Mouse (Mus musculus) forebrain, embryonic 12.5 days (tissue): ENCODE data around the gene Mtch2. TPM values are rescaled to one million over a fixed set of nuclear protein-coding genes. Genes with fewer than 3 reads are reported as not detected.
"Not testable (repeated sequence)": the region's sequence is repeated elsewhere in the genome, so short reads cannot be mapped to it uniquely, and the experiment has no call there.

ENCODE experiments used
- ATAC-seq: fragments of 200-750 bp; cut with Nextera tagmentation; 2 replicates; pipeline ENCODE4 v1.8.0; 2017; ENCODE audit warnings: moderate TSS enrichment; ENCODE audit not compliant: low FRiP score
- H3K27ac ChIP-seq: fragments of 300-500 bp; sonication (generic); 2 replicates; pipeline ENCODE4 v1.5.1; 2016; ENCODE audit warnings: mild to moderate bottlenecking
- H3K27me3 ChIP-seq: fragments of 300-500 bp; sonication (generic); 2 replicates; pipeline ENCODE4 v1.6.1; 2016; ENCODE audit warnings: mild to moderate bottlenecking
- H3K36me3 ChIP-seq: fragments of 300-500 bp; sonication (generic); replicated peaks from 2 replicates; pipeline ENCODE4 v1.6.1; 2016; ENCODE audit warnings: mild to moderate bottlenecking
- H3K4me1 ChIP-seq: fragments of 300-500 bp; sonication (generic); 2 replicates; pipeline ENCODE4 v1.6.1; 2016
- H3K4me2 ChIP-seq: fragments of 300-500 bp; sonication (generic); 2 replicates; pipeline ENCODE4 v1.6.1; 2016; ENCODE audit warnings: mild to moderate bottlenecking, moderate library complexity
- H3K4me3 ChIP-seq: fragments of 300-500 bp; sonication (generic); replicated peaks from 2 replicates; pipeline ENCODE4 v1.5.1; 2016; ENCODE audit warnings: mild to moderate bottlenecking
- H3K9ac ChIP-seq: fragments of 300-500 bp; sonication (generic); 2 replicates; pipeline ENCODE4 v1.6.1; 2016; ENCODE audit warnings: mild to moderate bottlenecking
- H3K9me3 ChIP-seq: fragments of 300-500 bp; sonication (generic); 2 replicates; pipeline ENCODE4 v1.6.1; 2016
- WGBS: fragments of 180-500 bp; shearing (Covaris S2); methylation state at CpG from one replicate; pipeline ENCODE4 v1.1.7; 2016; 5-methylcytosine and 5-hydroxymethylcytosine counted together
- polyA plus RNA-seq: library from polyadenylated mRNA; unstranded; fragments of >200 nt; fragmentation: Nextera tagmentation; extraction: Ambion mirVana; gene quantifications from 2 replicates; pipeline ENCODE4 v1.2.1, GENCODE M21; 2016

Gene Mtch2
- polyA plus RNA-seq, 1 experiment from 2014 or later, result 214 TPM

DNA sequence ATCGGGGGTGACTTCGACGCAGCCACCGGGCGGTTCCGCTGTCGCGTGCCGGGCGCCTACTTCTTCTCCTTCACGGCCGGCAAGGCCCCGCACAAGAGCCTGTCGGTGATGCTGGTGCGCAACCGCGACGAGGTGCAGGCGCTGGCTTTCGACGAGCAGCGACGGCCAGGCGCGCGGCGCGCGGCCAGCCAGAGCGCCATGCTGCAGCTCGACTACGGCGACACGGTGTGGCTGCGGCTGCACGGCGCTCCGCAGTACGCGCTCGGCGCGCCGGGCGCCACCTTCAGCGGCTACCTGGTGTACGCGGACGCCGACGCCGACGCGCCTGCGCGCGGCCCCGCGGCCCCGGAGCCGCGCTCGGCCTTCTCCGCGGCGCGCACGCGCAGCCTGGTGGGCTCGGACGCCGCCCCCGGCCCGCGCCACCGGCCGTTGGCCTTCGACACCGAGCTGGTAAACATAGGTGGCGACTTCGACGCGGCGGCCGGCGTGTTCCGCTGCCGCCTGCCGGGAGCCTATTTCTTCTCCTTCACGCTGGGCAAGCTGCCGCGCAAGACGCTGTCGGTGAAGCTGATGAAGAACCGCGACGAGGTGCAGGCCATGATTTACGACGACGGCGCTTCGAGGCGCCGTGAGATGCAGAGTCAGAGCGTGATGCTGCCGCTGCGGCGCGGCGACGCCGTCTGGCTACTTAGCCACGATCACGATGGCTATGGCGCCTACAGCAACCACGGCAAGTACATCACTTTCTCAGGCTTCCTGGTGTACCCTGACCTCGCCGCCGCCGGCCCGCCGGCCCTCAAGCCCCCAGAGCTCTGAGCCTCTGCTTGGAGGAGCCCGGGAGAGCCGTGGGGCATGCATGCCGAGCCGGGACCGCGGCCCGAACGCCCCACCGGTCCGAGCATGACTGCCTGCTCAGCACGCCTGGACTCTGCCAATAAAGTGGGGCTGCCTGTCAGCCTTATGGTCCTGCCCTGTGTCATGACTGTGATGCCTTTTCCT, 42.9 kb downstream of the Mtch2 start:
- WGBS, result 3% methylated on average over 133 of the region's 133 CpGs
- 0 out of 2 replicates have a peak overlapping the region, but pooled peaks have one; percentile 9 for H3K27ac ChIP-seq
- peaks cover 75% of the 10 kb centered on the region for H3K27me3 ChIP-seq
- H3K4me1 ChIP-seq, result peaks cover 34% of the 10 kb centered on the region
- H3K4me3 ChIP-seq, result peak overlapping the region; percentile 49
- H3K4me2 ChIP-seq, result peak overlapping the region; percentile 67
- peak; percentile 76 for ATAC-seq
- H3K9ac ChIP-seq, result peak overlapping the region; percentile 62
- no peaks in the 10 kb centered on the region for H3K9me3 ChIP-seq
- peaks cover 18% of the 10 kb centered on the region for H3K36me3 ChIP-seq

DNA sequence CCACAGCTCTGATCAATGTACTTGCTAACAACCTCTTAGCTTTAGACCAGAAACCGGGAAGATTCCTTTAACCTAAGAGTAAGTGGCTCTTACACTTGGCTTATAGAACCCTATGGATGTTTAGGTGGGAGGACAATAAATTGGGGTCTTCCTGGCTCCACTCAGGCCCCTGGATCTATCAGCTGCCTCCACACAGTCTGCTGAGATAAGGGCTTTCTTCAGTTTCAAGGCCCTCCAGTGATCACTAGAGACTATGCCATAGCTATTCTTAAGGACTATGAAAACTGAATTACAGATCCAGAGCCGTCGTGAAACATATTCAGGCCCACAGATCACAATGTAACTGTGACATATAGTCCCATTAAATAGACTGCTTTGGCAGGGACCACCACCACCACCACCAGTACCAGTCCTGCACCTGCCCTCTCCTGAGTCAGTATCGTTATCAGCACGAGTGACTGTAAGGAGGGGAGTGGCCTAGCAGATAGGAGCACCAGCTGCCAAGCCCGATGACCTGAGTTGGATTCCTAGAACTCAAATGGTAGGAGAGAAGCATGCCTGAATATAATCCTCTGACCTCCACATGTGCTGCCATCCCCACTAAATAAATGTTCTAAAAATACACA, 46.8 kb downstream of the Mtch2 start:
- Histone ChIP-seq H3K27ac (no peak overlapping the region), H3K9me3 (no peaks in the 10 kb centered on the region), H3K4me2 (no peak overlapping the region), H3K4me3 (no peak overlapping the region), H3K36me3 (peaks cover 55% of the 10 kb centered on the region), H3K9ac (no peak overlapping the region), H3K27me3 (peaks cover 35% of the 10 kb centered on the region), H3K4me1 (peaks cover 17% of the 10 kb centered on the region)
- no peak for ATAC-seq
- 91% methylated on average over 6 of the region's 6 CpGs for WGBS

- Histone ChIP-seq H3K27me3 (peaks cover 30% of the 10 kb centered on the region), H3K4me1 (peaks cover 14% of the 10 kb centered on the region), H3K36me3 (peaks cover 59% of the 10 kb centered on the region)
- 91% methylated on average over 3 of the region's 3 CpGs for WGBS
- H3K9ac ChIP-seq, H3K27ac ChIP-seq, H3K4me3 ChIP-seq, H3K9me3 ChIP-seq, H3K4me2 ChIP-seq, ATAC-seq: not testable (repeated sequence)
These were observed 47.3 kb downstream of the Mtch2 start for GRCm38 (mm10) chr2:90894299-90894677.

- H3K4me3 ChIP-seq, result peak overlapping the region; percentile 90
- H3K9me3 ChIP-seq, result no peaks in the 10 kb centered on the region
- no peaks in the 10 kb centered on the region for H3K27me3 ChIP-seq
- WGBS, result 88% methylated on average over 2 of the region's 2 CpGs
- H3K9ac ChIP-seq, result peak overlapping the region; percentile 90
- H3K36me3 ChIP-seq, result peaks cover 55% of the 10 kb centered on the region
- no peak for ATAC-seq
- peaks cover 33% of the 10 kb centered on the region for H3K4me1 ChIP-seq
- peak overlapping the region; percentile 72 for H3K4me2 ChIP-seq
- H3K27ac ChIP-seq, result no peak overlapping the region
These were observed 56.4 kb downstream of the Mtch2 start for GRCm38 (mm10) chr2:90903398-90903797.

GRCm38 (mm10) chr2:90904076-90904855, 57.3 kb downstream of the Mtch2 start, which contains the start of the genes Kbtbd4 and Ndufs3:
TSS of gene Kbtbd4 (plus strand) at chr2:90904740.
TSS of gene Ndufs3 (minus strand) at chr2:90904827.
- Histone ChIP-seq H3K9me3 (no peaks in the 10 kb centered on the region), H3K36me3 (peaks cover 55% of the 10 kb centered on the region), H3K4me3 (peak within 1 kb of the TSS; percentile 90), H3K4me1 (peaks cover 33% of the 10 kb centered on the region), H3K27me3 (no peaks in the 10 kb centered on the region), H3K9ac (peak within 1 kb of the TSS; percentile 90), H3K4me2 (peak within 1 kb of the TSS; percentile 72), H3K27ac (peak within 1 kb of the TSS; percentile 90)
- under 1% methylated on average over 43 of the region's 43 CpGs for WGBS
- peak; percentile 95 for ATAC-seq

- WGBS, result under 1% methylated on average over 21 of the region's 21 CpGs
- H3K4me1 ChIP-seq, result peaks cover 33% of the 10 kb centered on the region
- peak; percentile 84 for ATAC-seq
- H3K9me3 ChIP-seq, result no peaks in the 10 kb centered on the region
- no peaks in the 10 kb centered on the region for H3K27me3 ChIP-seq
- peak overlapping the region; percentile 90 for H3K9ac ChIP-seq
- H3K4me3 ChIP-seq, result peak overlapping the region; percentile 90
- H3K27ac ChIP-seq, result peak overlapping the region; percentile 90
- H3K4me2 ChIP-seq, result peak overlapping the region; percentile 72
- peaks cover 61% of the 10 kb centered on the region for H3K36me3 ChIP-seq
These were observed 57.9 kb downstream of the Mtch2 start for GRCm38 (mm10) chr2:90904856-90905224.

- no peaks in the 10 kb centered on the region for H3K27me3 ChIP-seq
- H3K9me3 ChIP-seq, result no peaks in the 10 kb centered on the region
- no peak overlapping the region for H3K27ac ChIP-seq
- no peak overlapping the region for H3K9ac ChIP-seq
- WGBS, result 97% methylated on average over 2 of the region's 2 CpGs
- no peak overlapping the region for H3K4me3 ChIP-seq
- ATAC-seq, result no peak
- H3K4me1 ChIP-seq, result peaks cover 33% of the 10 kb centered on the region
- peaks cover 63% of the 10 kb centered on the region for H3K36me3 ChIP-seq
- no peak overlapping the region for H3K4me2 ChIP-seq
These were observed 59.8 kb downstream of the Mtch2 start for GRCm38 (mm10) chr2:90906721-90907120.

GRCm38 (mm10) chr2:90910861-90911260, 63.9 kb downstream of the Mtch2 start:
- Histone ChIP-seq H3K4me2 (no peak overlapping the region), H3K4me1 (peaks cover 23% of the 10 kb centered on the region)

GRCm38 (mm10) chr2:90911668-90912067, 64.7 kb downstream of the Mtch2 start:
- no peak for ATAC-seq
- Histone ChIP-seq H3K27me3 (no peaks in the 10 kb centered on the region), H3K4me3 (no peak overlapping the region), H3K4me1 (peaks cover 25% of the 10 kb centered on the region), H3K9ac (no peak overlapping the region), H3K27ac (no peak overlapping the region), H3K4me2 (no peak overlapping the region), H3K9me3 (no peaks in the 10 kb centered on the region), H3K36me3 (peaks cover 71% of the 10 kb centered on the region)
- 88% methylated on average over 1 of the region's 1 CpGs for WGBS

More at GRCm38 (mm10) chr2:90910861-90911260, 63.9 kb downstream of the Mtch2 start:
- H3K9me3 ChIP-seq, result no peaks in the 10 kb centered on the region
- no peak for ATAC-seq
- no peak overlapping the region for H3K9ac ChIP-seq
- H3K27ac ChIP-seq, result no peak overlapping the region
- H3K27me3 ChIP-seq, result no peaks in the 10 kb centered on the region
- WGBS, result 82% methylated on average over 1 of the region's 1 CpGs
- H3K36me3 ChIP-seq, result peaks cover 77% of the 10 kb centered on the region
- H3K4me3 ChIP-seq, result no peak overlapping the region

DNA sequence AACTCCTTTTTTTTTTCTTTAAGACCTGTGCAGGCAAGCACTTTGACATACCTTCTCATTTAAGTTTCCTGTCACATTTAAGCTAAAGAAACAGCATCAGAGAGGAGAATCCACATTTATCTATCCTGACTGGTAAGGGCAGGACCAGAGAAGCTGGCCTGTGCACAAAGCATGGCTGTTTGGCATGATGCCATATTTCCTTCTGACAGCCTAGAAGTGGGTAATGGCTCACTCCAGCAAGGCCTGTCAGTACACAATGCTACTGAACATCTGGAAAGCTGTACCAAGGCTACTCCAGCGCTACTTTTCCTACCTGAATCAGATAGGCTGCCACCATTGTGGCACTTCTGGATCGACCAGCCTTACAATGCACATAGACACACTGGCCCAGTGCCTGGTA, 66.7 kb downstream of the Mtch2 start:
- no peak for ATAC-seq
- Histone ChIP-seq H3K9ac (no peak overlapping the region), H3K27ac (0 out of 2 replicates have a peak overlapping the region, but pooled peaks have one; percentile 9), H3K9me3 (no peaks in the 10 kb centered on the region), H3K27me3 (no peaks in the 10 kb centered on the region), H3K4me3 (no peak overlapping the region), H3K36me3 (peaks cover 53% of the 10 kb centered on the region), H3K4me1 (peaks cover 30% of the 10 kb centered on the region), H3K4me2 (no peak overlapping the region)
- WGBS, result 78% methylated on average over 2 of the region's 2 CpGs

DNA sequence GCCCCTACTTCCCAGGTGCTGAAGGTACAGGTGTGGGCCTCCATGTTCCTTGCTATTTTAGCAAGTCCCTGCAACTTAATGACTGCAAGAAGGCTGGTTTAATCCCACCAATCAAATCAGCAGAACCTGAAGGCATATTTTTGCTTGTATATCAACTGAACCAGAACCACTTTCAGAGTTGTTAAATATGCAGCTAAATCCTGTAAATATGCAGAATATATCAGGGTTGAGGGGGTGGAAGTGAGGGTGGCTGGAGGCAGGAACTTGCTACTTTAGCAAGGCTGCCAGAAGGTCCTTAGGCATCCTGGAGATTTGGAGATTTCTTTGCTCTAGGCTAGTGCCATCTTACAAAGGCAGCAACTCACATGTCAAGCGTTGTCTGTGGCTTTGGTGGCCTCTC, 68.6 kb downstream of the Mtch2 start:
- WGBS, result 79% methylated on average over 1 of the region's 1 CpGs
- Histone ChIP-seq H3K27me3 (no peaks in the 10 kb centered on the region), H3K4me2 (no peak overlapping the region), H3K36me3 (peaks cover 34% of the 10 kb centered on the region), H3K4me3 (no peak overlapping the region), H3K4me1 (peaks cover 30% of the 10 kb centered on the region), H3K27ac (no peak overlapping the region), H3K9ac (no peak overlapping the region), H3K9me3 (no peaks in the 10 kb centered on the region)
- ATAC-seq, result no peak
